Mouse (Mus musculus) hindbrain, embryonic 13.5 days (tissue): ENCODE measurements around the gene Cgn. TPM values are rescaled to one million over a fixed set of nuclear protein-coding genes. Genes with fewer than 3 reads are reported as not detected.

ENCODE experiments used
- ATAC-seq: fragments of 200-750 bp; cut with Nextera tagmentation; 2 replicates; pipeline ENCODE4 v1.8.0; 2017; ENCODE audit warnings: moderate TSS enrichment; ENCODE audit not compliant: low FRiP score
- H3K27ac ChIP-seq: fragments of 300-500 bp; sonication (generic); 2 replicates; pipeline ENCODE4 v1.5.1; 2015; ENCODE audit warnings: inconsistent platforms, mild to moderate bottlenecking, moderate library complexity
- H3K27me3 ChIP-seq: fragments of 300-500 bp; sonication (generic); 2 replicates; pipeline ENCODE4 v1.6.1; 2015; ENCODE audit warnings: mild to moderate bottlenecking, inconsistent platforms
- H3K36me3 ChIP-seq: fragments of 300-500 bp; sonication (generic); 2 replicates; pipeline ENCODE4 v1.6.1; 2015; ENCODE audit warnings: mild to moderate bottlenecking, inconsistent platforms
- H3K4me1 ChIP-seq: fragments of 300-500 bp; sonication (generic); replicated peaks from 2 replicates; pipeline ENCODE4 v1.6.1; 2015; ENCODE audit warnings: inconsistent platforms
- H3K4me2 ChIP-seq: fragments of 300-500 bp; sonication (generic); 2 replicates; pipeline ENCODE4 v1.6.1; 2015; ENCODE audit warnings: inconsistent platforms, mild to moderate bottlenecking, moderate library complexity
- H3K4me3 ChIP-seq: fragments of 300-500 bp; sonication (generic); 2 replicates; pipeline ENCODE4 v1.5.1; 2015; ENCODE audit warnings: mild to moderate bottlenecking, inconsistent platforms
- H3K9ac ChIP-seq: fragments of 300-500 bp; sonication (generic); 2 replicates; pipeline ENCODE4 v1.6.1; 2015; ENCODE audit warnings: mild to moderate bottlenecking, inconsistent platforms
- H3K9me3 ChIP-seq: fragments of 300-500 bp; sonication (generic); 2 replicates; pipeline ENCODE4 v1.6.1; 2016; ENCODE audit warnings: inconsistent platforms
- WGBS: fragments of 180-500 bp; shearing (Covaris S2); methylation state at CpG from one replicate; pipeline ENCODE4 v1.1.7; 2015; 5-methylcytosine and 5-hydroxymethylcytosine counted together
- polyA plus RNA-seq: library from polyadenylated mRNA; unstranded; fragments of >200 nt; fragmentation: Nextera tagmentation; extraction: Ambion mirVana; gene quantifications from 2 replicates; pipeline ENCODE4 v1.2.1, GENCODE M21; 2015

Gene Cgn
- 7.4 and 7.6 TPM in 2 replicates for polyA plus RNA-seq

DNA sequence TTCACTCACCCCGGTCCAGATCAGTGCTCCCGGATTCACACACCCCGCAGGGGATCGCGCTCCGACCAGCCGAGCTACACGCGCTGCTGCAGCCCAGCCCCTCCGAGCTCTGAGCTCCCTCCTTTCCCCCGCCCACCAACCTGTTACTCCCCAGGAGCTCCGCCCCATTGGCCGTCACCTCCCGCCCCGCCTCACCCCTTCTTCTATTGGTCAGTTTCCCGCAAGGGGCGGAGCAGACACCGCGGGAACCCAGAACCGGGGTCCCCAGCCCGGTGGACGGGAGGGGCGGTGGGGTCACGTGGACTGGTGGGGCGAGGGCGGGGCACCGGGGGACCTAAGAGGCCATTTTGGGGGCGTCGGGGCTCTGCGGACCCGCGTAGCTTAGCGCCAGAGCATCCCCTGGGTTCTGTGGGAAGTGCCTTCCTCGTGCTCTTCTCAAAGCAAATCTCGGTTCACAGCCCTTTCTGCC is at the start of gene Cgn:
Gene Cgn, minus strand, starts transcription at position 126 of the 469 bp plus-strand sequence.
- Histone ChIP-seq H3K9me3 (no peaks in the 10 kb centered on the region), H3K4me2 (peak within 1 kb of the TSS; percentile 74), H3K27me3 (0 out of 2 replicates have a peak, but pooled peaks cover 6% of the 10 kb centered on the region), H3K9ac (peak within 1 kb of the TSS; percentile 81), H3K4me3 (peak within 1 kb of the TSS; percentile 47), H3K4me1 (peaks cover 17% of the 10 kb centered on the region), H3K36me3 (no peaks in the 10 kb centered on the region), H3K27ac (peak within 1 kb of the TSS; percentile 91)
- ATAC-seq: peak; percentile 93
- WGBS: 0% methylated on average over 34 of the region's 35 CpGs

DNA sequence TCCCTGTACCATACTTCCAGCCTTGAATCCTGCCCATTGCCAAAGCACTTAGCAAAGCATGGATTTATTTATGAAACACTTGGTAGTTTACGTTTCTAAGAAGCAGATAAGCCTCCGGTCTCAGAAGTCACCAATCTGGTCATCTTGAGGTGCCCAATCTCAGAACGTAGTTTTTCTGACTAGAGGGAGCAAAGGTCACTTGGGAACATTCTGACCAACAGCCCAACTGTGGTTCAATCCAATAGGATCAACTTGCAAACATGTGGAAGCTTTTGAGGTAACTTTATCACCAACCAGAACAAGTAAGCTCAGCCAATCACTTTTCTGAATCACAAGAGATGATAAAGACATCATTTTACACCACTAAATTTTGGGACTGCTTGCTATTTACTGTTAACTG is 49.1 kb upstream of the Cgn start:
- no peak overlapping the region for H3K4me2 ChIP-seq
- H3K9me3 ChIP-seq: no peaks in the 10 kb centered on the region
- no peak overlapping the region for H3K4me3 ChIP-seq
- no peak overlapping the region for H3K27ac ChIP-seq
- peaks cover 12% of the 10 kb centered on the region; the same call in 1 of the 2 replicates for H3K27me3 ChIP-seq
- H3K9ac ChIP-seq: no peak overlapping the region
- H3K36me3 ChIP-seq: no peaks in the 10 kb centered on the region
- WGBS: 88% methylated on average over 3 of the region's 3 CpGs
- H3K4me1 ChIP-seq: peaks cover 18% of the 10 kb centered on the region
- ATAC-seq: no peak

DNA sequence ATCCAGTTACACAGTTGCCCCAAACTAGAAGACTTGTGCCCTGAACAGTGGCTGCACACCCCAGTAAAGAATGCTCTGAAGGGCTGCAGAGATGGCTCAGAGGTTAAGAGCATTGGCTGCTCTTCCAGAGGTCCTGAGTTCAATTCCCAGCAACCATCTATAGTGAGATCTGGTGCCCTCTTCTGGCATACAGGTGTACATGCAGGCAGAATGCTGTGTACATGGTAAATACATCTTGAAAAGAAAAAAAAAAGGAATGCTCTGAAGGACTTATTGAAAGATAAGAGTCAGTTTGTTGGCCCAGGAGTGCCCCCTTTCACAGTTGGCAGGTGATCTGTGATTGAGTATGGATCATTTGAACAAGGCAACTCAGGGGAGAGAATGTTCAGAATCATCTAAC is 47.1 kb upstream of the Cgn start:
- ATAC-seq: no peak

DNA sequence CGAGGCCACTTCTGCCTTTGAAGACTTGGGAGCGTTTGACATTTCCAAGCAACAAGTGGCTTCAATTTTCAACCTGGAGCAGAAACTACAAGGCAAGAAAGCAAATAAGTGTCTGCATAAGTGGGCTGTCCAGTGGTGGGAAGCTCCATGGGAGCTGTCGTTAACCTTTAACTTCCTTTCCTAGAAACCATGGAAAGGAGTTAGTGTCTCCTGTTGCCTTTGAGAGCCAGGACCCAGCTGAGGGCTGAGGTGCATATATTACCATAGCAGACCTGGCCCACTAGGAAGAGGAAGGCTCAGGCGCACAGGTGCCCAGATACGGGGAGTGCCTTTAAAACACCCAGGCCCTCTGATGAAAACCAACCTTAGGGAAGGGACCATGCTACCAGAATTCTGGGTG is 46.4 kb upstream of the Cgn start:
- Histone ChIP-seq H3K4me2 (no peak overlapping the region), H3K9ac (no peak overlapping the region), H3K27ac (no peak overlapping the region), H3K4me3 (no peak overlapping the region), H3K4me1 (no peaks in the 10 kb centered on the region), H3K36me3 (no peaks in the 10 kb centered on the region), H3K27me3 (peaks cover 12% of the 10 kb centered on the region; the same call in 1 of the 2 replicates), H3K9me3 (no peaks in the 10 kb centered on the region)
- 83% methylated on average over 5 of the region's 5 CpGs for WGBS
- ATAC-seq: no peak

More for the DNA sequence above, 47.1 kb upstream of the Cgn start:
- Histone ChIP-seq H3K4me3 (no peak overlapping the region), H3K27ac (no peak overlapping the region), H3K36me3 (no peaks in the 10 kb centered on the region), H3K9ac (no peak overlapping the region), H3K27me3 (peaks cover 12% of the 10 kb centered on the region; the same call in 1 of the 2 replicates), H3K4me1 (no peaks in the 10 kb centered on the region), H3K9me3 (no peaks in the 10 kb centered on the region), H3K4me2 (no peak overlapping the region)

DNA sequence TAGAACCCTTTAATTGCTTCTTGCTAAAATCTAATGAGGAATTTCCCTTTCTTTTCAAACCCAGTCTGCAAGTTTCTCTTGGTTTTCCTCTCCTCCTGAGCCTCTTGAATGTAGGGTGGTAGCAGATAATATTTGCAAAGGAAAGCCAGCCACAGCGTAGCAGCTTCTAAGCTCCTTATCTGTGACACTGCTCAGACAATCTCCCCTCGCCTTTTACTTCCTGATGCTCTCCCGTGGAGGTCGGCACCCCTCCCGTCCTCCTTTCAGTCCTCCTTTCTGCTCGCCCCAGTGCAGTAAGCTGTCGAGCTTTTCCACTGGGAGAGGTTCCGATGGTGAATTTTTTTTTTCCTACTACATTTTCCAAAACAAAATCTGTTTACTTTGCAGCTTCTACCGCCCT is 45.8 kb upstream of the Cgn start:
- H3K9ac ChIP-seq: no peak overlapping the region
- H3K27me3 ChIP-seq: peaks cover 12% of the 10 kb centered on the region; the same call in 1 of the 2 replicates
- 31% methylated on average over 9 of the region's 9 CpGs for WGBS
- H3K4me1 ChIP-seq: no peaks in the 10 kb centered on the region
- H3K4me2 ChIP-seq: no peak overlapping the region
- ATAC-seq: no peak
- H3K4me3 ChIP-seq: no peak overlapping the region
- no peaks in the 10 kb centered on the region for H3K36me3 ChIP-seq
- H3K9me3 ChIP-seq: no peaks in the 10 kb centered on the region
- H3K27ac ChIP-seq: no peak overlapping the region

DNA sequence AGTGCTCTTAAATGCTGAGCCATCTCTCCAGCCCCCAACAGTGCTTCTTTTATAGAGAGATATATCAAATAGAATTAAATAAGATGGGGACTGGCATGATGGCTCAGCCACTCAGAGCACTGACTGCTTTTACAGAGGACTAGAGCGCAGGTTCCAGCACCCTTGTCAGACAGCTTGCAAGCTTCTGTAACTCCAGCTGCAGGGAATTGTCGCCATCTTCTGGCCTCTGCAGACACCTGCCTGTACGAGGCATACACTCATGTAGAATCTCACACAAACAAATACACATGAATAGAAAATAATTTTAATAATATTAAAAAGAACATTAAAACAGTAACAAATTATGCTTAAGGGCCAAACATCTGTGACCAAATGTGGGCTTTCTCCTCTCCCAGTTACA is 37.8 kb upstream of the Cgn start:
- H3K4me2 ChIP-seq: no peak overlapping the region
- H3K27me3 ChIP-seq: no peaks in the 10 kb centered on the region

DNA sequence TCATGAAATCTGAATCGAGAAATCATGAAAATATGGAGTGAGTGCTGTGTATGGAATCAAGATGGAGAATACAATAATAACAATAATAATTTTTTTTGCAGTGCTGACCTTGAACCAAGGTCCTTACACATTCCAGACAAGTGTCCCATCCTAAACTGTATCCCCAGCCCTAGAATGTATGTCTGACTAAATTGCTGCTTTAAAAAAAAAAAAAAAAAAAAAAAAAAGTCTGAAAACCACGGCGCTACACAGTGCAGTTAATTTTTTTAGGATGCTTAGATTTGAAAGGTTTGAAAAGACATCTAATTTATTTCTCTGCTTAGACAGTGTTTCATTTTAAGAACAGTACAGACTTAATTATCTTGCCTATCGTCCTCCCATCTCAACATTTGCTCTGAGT is 35.8 kb upstream of the Cgn start:
- peak overlapping the region; percentile 90 for H3K27ac ChIP-seq
- peak overlapping the region; percentile 64 for H3K4me2 ChIP-seq
- no peaks in the 10 kb centered on the region for H3K9me3 ChIP-seq
- 0 out of 2 replicates have a peak, but pooled peaks cover 3% of the 10 kb centered on the region for H3K4me1 ChIP-seq
- 71% methylated on average over 4 of the region's 4 CpGs for WGBS
- H3K27me3 ChIP-seq: no peaks in the 10 kb centered on the region
- H3K4me3 ChIP-seq: peak overlapping the region; percentile 62
- H3K9ac ChIP-seq: peak overlapping the region; percentile 81; the same call in 1 of the 2 replicates
- no peak for ATAC-seq
- H3K36me3 ChIP-seq: no peaks in the 10 kb centered on the region; the same call in 1 of the 2 replicates

More for the DNA sequence above, 37.8 kb upstream of the Cgn start:
- 0 out of 2 replicates have a peak, but pooled peaks cover 3% of the 10 kb centered on the region for H3K4me1 ChIP-seq
- 79% methylated on average over 3 of the region's 3 CpGs for WGBS
- H3K27ac ChIP-seq: no peak overlapping the region
- H3K4me3 ChIP-seq: no peak overlapping the region
- no peak for ATAC-seq
- H3K9me3 ChIP-seq: no peaks in the 10 kb centered on the region
- H3K36me3 ChIP-seq: no peaks in the 10 kb centered on the region; the same call in 1 of the 2 replicates
- H3K9ac ChIP-seq: no peak overlapping the region

DNA sequence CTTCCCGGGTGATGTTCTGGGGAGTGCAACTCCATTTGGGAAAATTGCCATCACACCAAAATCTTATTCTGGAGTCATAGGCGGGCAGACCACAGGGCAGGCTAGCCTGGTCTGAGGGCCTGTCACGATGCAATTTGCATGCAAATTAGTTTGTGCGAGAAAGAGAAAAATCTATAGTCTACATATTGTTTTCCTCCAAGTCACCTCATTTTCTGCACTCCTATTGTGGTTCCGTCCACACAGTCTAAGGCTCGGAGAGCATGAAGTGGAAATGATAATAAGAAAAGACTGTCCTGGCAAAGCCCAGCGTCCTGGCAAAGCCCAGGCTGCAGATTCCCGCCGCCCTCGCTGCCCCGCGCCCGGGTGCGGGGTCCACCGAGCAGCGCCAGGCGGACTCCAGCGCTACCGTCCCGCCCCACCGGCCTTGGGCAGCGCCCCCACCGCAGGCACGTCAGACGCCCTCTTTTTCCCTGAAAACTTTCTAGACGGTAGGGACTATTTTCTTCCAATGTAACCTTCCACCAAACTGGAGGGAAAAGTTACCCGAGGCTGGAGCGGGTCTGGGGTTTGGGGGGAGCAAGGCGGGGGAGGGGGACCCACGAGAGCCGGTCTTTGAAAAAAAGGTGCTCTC is 34.8 kb upstream of the Cgn start:
- WGBS: 1% methylated on average over 31 of the region's 31 CpGs
- peak; percentile 81 for ATAC-seq
- Histone ChIP-seq H3K27ac (peak overlapping the region; percentile 90), H3K4me2 (peak overlapping the region; percentile 64), H3K9ac (peak overlapping the region; percentile 81), H3K36me3 (no peaks in the 10 kb centered on the region; the same call in 1 of the 2 replicates), H3K4me1 (0 out of 2 replicates have a peak, but pooled peaks cover 3% of the 10 kb centered on the region), H3K9me3 (no peaks in the 10 kb centered on the region), H3K4me3 (peak overlapping the region; percentile 62), H3K27me3 (no peaks in the 10 kb centered on the region)

DNA sequence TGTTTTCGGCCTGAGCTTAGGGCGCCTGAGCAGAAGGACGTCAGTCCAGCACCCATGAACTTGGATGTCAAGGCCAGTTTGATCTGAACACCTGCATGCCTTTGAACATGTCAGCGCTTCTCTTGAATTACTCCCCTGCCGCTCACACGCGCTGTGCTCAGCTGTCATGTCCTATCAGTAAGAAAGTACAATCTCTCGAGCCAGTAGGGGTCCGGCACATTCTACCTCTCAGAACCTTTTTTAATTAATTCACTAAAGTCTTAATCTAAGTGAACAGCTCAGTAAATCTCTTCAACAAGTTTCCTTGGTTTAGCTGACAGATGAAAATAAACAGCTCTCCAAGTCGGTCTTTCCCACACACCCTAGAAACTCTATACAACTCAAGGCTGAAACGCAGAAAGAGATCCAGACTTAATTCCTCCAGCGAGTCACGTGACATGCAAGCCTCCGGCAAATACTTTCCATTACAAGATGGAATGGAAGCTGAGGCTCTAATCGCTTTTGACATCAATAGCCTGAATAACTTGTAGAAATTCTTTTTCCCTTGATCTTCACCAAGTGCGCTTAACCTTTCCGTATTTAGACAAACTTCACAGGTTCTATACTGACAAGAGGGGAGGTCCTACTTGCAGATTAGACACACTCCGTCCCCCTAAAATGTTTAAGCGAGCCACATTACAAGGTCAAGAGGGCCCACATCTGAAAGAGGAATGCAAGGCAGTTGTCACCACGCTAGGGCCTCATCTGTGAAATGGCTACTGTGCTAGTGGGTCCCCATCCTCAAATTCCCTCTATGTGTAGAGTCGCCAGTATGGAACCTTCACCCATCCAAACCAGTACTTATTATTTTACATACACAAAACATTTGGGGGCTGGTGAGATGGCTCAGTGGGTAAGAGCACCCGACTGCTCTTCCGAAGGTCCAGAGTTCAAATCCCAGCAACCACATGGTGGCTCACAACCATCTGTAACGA is 33.4 kb upstream of the Cgn start:
- Histone ChIP-seq H3K36me3 (no peaks in the 10 kb centered on the region; the same call in 1 of the 2 replicates), H3K4me3 (no peak overlapping the region), H3K9me3 (no peaks in the 10 kb centered on the region), H3K9ac (no peak overlapping the region), H3K27me3 (no peaks in the 10 kb centered on the region), H3K27ac (no peak overlapping the region), H3K4me2 (no peak overlapping the region), H3K4me1 (0 out of 2 replicates have a peak, but pooled peaks cover 3% of the 10 kb centered on the region)
- no peak for ATAC-seq
- WGBS: 80% methylated on average over 24 of the region's 24 CpGs

DNA sequence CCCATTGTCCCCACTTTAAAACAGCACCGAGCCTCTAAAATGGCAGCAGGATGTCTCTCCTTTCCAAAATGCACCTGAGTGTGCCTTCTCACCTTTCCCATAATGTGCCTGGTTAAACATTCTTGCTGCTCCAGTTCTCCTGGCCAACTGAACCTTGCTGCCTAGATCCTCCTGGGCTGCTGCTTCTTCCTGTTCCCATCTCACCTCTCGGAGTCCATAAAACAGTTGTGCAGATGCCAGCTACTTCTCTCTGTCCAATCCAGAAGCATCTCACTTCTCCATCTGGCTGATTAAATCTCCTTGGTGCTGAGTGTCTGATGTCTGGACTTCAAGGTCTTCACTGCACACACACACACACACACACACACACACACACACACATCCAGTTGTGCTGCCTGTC is 31.4 kb upstream of the Cgn start:
- Histone ChIP-seq H3K4me1 (0 out of 2 replicates have a peak, but pooled peaks cover 3% of the 10 kb centered on the region), H3K36me3 (no peaks in the 10 kb centered on the region), H3K27me3 (no peaks in the 10 kb centered on the region), H3K9me3 (no peaks in the 10 kb centered on the region), H3K27ac (no peak overlapping the region), H3K9ac (no peak overlapping the region), H3K4me2 (no peak overlapping the region), H3K4me3 (no peak overlapping the region)
- 76% methylated on average over 2 of the region's 2 CpGs for WGBS
- no peak for ATAC-seq

DNA sequence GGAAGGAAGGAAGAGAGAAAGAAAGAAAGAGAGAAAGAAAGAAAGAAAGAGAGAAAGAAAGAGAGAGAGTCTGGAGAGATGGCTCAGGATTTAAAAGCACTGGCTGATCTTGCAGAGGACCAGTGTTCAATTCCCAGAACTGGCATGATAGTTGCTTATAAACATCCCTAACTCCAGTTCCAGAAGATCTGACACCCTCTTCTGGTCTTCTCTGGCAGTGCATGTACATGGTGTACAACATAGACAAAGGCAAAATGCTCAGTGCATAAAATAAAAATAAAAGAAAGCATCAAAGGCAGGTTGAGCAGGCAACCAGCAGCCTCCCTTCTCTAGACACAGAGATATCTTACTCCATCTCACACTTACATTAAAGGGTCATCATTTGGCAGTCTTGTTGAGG is 29.3 kb upstream of the Cgn start:
- Histone ChIP-seq H3K4me1 (no peaks in the 10 kb centered on the region), H3K27ac (no peak overlapping the region), H3K36me3 (no peaks in the 10 kb centered on the region), H3K9ac (no peak overlapping the region), H3K9me3 (no peaks in the 10 kb centered on the region), H3K4me3 (no peak overlapping the region), H3K27me3 (no peaks in the 10 kb centered on the region), H3K4me2 (no peak overlapping the region)
- ATAC-seq: no peak

DNA sequence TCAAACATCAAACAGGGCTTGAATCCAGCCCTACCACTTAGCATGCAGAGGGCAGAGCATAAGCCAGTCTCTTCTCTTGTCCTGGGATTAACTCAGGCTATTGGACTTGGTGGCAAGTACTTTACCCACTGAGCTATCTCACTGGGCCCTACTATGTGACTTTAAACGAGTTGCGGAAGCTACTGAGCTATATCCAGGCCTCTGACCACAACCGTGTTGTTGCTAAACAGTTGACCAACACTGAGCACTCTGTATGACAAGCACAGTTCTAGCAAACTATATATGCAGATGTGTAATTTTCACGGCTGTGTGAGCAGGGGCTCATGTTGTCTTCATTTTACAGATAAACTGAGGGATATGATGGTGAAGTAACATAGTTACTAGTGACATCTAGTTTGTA is 28.4 kb upstream of the Cgn start:
- WGBS: 85% methylated on average over 4 of the region's 4 CpGs
- Histone ChIP-seq H3K4me2 (no peak overlapping the region), H3K27me3 (no peaks in the 10 kb centered on the region), H3K36me3 (no peaks in the 10 kb centered on the region), H3K4me3 (no peak overlapping the region), H3K9me3 (no peaks in the 10 kb centered on the region), H3K27ac (no peak overlapping the region), H3K9ac (no peak overlapping the region), H3K4me1 (no peaks in the 10 kb centered on the region)
- ATAC-seq: no peak
